ENCODE assay signal across 16 mouse cellular contexts in the genomic region with DNA sequence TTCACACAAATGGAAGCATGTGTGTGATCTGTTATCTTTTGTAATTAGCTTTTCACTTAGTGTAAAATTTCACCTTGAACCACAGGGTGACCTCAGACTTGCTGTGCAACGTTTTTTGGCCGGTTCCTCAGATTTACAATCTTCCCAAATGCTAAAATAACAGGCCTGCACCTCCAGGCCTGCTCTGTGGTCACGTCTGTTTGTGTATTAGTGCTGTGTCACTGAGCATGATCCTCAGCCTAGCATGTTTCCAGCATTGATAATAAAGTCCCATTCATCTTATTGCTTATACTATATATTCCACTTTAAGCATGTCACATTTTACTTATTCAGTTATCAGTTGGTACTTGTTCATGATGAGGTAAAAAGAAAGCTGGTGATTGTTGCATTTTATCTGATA.
"Had no signal": no experiment of that assay in that cellular context is flagged by ENCODE, and none has a peak within 500 bp of the region (broad histone marks: within the 10 kb centered on the region; RNA-seq: fewer than 3 reads in every experiment).

No protein-coding gene starts in this region.

- H3K4me1 ChIP-seq: lung, embryonic 15.5 days; midbrain, embryonic 12.5 days; midbrain, embryonic 15.5 days had no signal

- H3K27ac ChIP-seq: liver, embryonic 13.5 days; liver, embryonic 15.5 days; lung, embryonic 15.5 days; macrophage; midbrain, embryonic 12.5 days; midbrain, embryonic 15.5 days; neural tube, embryonic 13.5 days; neural tube, embryonic 15.5 days had no signal

- H3K4me2 ChIP-seq: liver, embryonic 11.5 days; liver, embryonic 13.5 days; liver, embryonic 15.5 days; lung, embryonic 15.5 days; midbrain, embryonic 12.5 days; midbrain, embryonic 15.5 days; neural tube, embryonic 13.5 days; neural tube, embryonic 15.5 days had no signal

- H3K4me3 ChIP-seq: liver, embryonic 13.5 days; liver, embryonic 15.5 days; lung, embryonic 15.5 days; midbrain, embryonic 12.5 days; midbrain, embryonic 15.5 days; neural tube, embryonic 13.5 days; neural tube, embryonic 15.5 days had no signal

- H3K9me3 ChIP-seq: liver, embryonic 13.5 days; liver, embryonic 15.5 days; lung, embryonic 15.5 days; midbrain, embryonic 12.5 days; midbrain, embryonic 15.5 days; neural tube, embryonic 13.5 days; neural tube, embryonic 15.5 days had no signal

- H3K27me3 ChIP-seq: liver, embryonic 13.5 days; liver, embryonic 15.5 days; lung, embryonic 15.5 days; midbrain, embryonic 12.5 days; midbrain, embryonic 15.5 days; neural tube, embryonic 13.5 days; neural tube, embryonic 15.5 days had no signal

- H3K9ac ChIP-seq: liver, embryonic 13.5 days; liver, embryonic 15.5 days; liver, postnatal 0 days; lung, embryonic 15.5 days; midbrain, embryonic 12.5 days; midbrain, embryonic 15.5 days; neural tube, embryonic 13.5 days; neural tube, embryonic 15.5 days had no signal

- ATAC-seq: liver, postnatal 0 days; midbrain, embryonic 15.5 days had no signal

- DNase-seq: liver, embryonic 13.5 days; liver, postnatal 0 days; lung, adult 2 months; lung, postnatal 10 days; right cerebral cortex, postnatal 14 days; thymus, adult 2 months; thymus, postnatal 25 days; thymus, postnatal 4 days had no signal
